ENCODE assay signal across 7 mouse cellular contexts in genomic region chr14:46831295-46831694, GRCm38 (mm10). TPM values are rescaled to one million over a fixed set of nuclear protein-coding genes. Genes with fewer than 3 reads are reported as not detected.
DNase-seq lines count a peak whose midpoint lies in the region; ATAC-seq and TF ChIP-seq lines count a peak whose summit lies in the region.

No protein-coding gene starts in this region.

- H3K9me3 ChIP-seq in ES-E14 (ENCODE audit: control insufficient read depth, insufficient read depth, low read depth, low read length), result peaks cover 3% of the 10 kb centered on the region; the same call in 1 of the 2 replicates
- no peaks in the 10 kb centered on the region for H3K9me3 ChIP-seq in forebrain, postnatal 0 days (ENCODE audit: low read length)
- H3K9me3 ChIP-seq in limb, embryonic 14.5 days (ENCODE audit: control insufficient read depth, low read length), result no peaks in the 10 kb centered on the region
- no peaks in the 10 kb centered on the region for H3K9me3 ChIP-seq in stomach, embryonic 15.5 days

- WGBS in forebrain, postnatal 0 days, result 5% methylated on average over 4 of the region's 4 CpGs
- 5% methylated on average over 4 of the region's 4 CpGs for WGBS in limb, embryonic 14.5 days
- 3% methylated on average over 4 of the region's 4 CpGs for WGBS in stomach, embryonic 15.5 days

- no peaks in the 10 kb centered on the region for H3K4me1 ChIP-seq in ES-E14 (ENCODE audit: control insufficient read depth in 2 of 2, insufficient read depth in 2 of 2, low read length in 2 of 2, poor library complexity in 1 of 2)
- no peaks in the 10 kb centered on the region for H3K4me1 ChIP-seq in forebrain, postnatal 0 days (ENCODE audit: insufficient read depth)
- 0 out of 2 replicates have a peak, but pooled peaks cover 2% of the 10 kb centered on the region for H3K4me1 ChIP-seq in limb, embryonic 14.5 days (ENCODE audit: control insufficient read depth, insufficient read depth, low read length)
- no peaks in the 10 kb centered on the region for H3K4me1 ChIP-seq in stomach, embryonic 15.5 days

- H3K9ac ChIP-seq in ES-E14 (ENCODE audit: insufficient read depth, low read depth, low read length, poor library complexity, severe bottlenecking), result peak overlapping the region; percentile 48; the same call in 1 of the 2 replicates
- peak overlapping the region; percentile 54; the same call in 1 of the 2 replicates for H3K9ac ChIP-seq in forebrain, postnatal 0 days
- peak overlapping the region; percentile 84 for H3K9ac ChIP-seq in limb, embryonic 14.5 days (ENCODE audit: low read depth, low read length, severe bottlenecking)
- no peak overlapping the region for H3K9ac ChIP-seq in stomach, embryonic 15.5 days

- H3K4me3 ChIP-seq in ES-E14 (ENCODE audit: insufficient read depth in 1 of 2, low read depth in 1 of 2, low read length in 2 of 2, poor library complexity in 1 of 2, severe bottlenecking in 1 of 2), result peak overlapping the region; percentile 77 to 82; a peak in 3 of 4 replicates
- H3K4me3 ChIP-seq in forebrain, postnatal 0 days (ENCODE audit: low read depth, low read length), result peak overlapping the region; percentile 74
- peak overlapping the region; percentile 80 for H3K4me3 ChIP-seq in limb, embryonic 14.5 days (replicated peaks; ENCODE audit: low read length)
- peak overlapping the region; percentile 70 for H3K4me3 ChIP-seq in stomach, embryonic 15.5 days (replicated peaks)

- no peaks in the 10 kb centered on the region for H3K27me3 ChIP-seq in forebrain, postnatal 0 days (ENCODE audit: insufficient read depth, low read length)
- no peaks in the 10 kb centered on the region for H3K27me3 ChIP-seq in limb, embryonic 14.5 days (ENCODE audit: control insufficient read depth, insufficient read depth, low read length)
- H3K27me3 ChIP-seq in stomach, embryonic 15.5 days (replicated peaks), result no peaks in the 10 kb centered on the region

- no peak overlapping the region for H3K27ac ChIP-seq in ES-E14 (ENCODE audit: insufficient read depth, low read depth, low read length, poor library complexity, severe bottlenecking)
- no peak overlapping the region for H3K27ac ChIP-seq in forebrain, postnatal 0 days (ENCODE audit: low read depth, low read length)
- no peak overlapping the region for H3K27ac ChIP-seq in limb, embryonic 14.5 days (replicated peaks; ENCODE audit: low read depth, low read length)
- peak overlapping the region; percentile 18 for H3K27ac ChIP-seq in stomach, embryonic 15.5 days

- TF ChIP-seq POLR2A in limb, embryonic 14.5 days (IDR thresholded peaks at IDR 0.05; ENCODE audit: borderline replicate concordance, extremely low read depth, insufficient read depth, insufficient read length), result no peak

- H3K36me3 ChIP-seq in ES-E14 (ENCODE audit: control insufficient read depth, insufficient read depth, low read length, poor library complexity, severe bottlenecking), result no peaks in the 10 kb centered on the region
- no peaks in the 10 kb centered on the region for H3K36me3 ChIP-seq in forebrain, postnatal 0 days (ENCODE audit: insufficient read depth)
- H3K36me3 ChIP-seq in limb, embryonic 14.5 days (ENCODE audit: control insufficient read depth, insufficient read depth, low read length), result no peaks in the 10 kb centered on the region
- no peaks in the 10 kb centered on the region for H3K36me3 ChIP-seq in stomach, embryonic 15.5 days

- no peak for ATAC-seq in forebrain, postnatal 0 days
- no peak for ATAC-seq in limb, embryonic 14.5 days (ENCODE audit: low FRiP score, low read depth)
- ATAC-seq in stomach, embryonic 15.5 days (ENCODE audit: insufficient read depth, low FRiP score, low read depth), result no peak

- peak overlapping the region; percentile 94 for H3K4me2 ChIP-seq in forebrain, postnatal 0 days (ENCODE audit: low read depth)
- H3K4me2 ChIP-seq in limb, embryonic 14.5 days (replicated peaks; ENCODE audit: low read depth, low read length, severe bottlenecking), result peak overlapping the region; percentile 86
- H3K4me2 ChIP-seq in stomach, embryonic 15.5 days, result peak overlapping the region; percentile 77

- in situ Hi-C loops in ES-E14 (cut with MboI; ENCODE audit: low sequenced_read_pairs in 2 of 2, unreplicated experiment in 2 of 2), result no loop called here

- peak; percentile 50 for DNase-seq in CD4-positive helper T cell, adult 2 months (ENCODE audit: low read depth, low spot score)
- DNase-seq in ES-E14 (ENCODE audit: low read depth, low spot score), result no peak
- DNase-seq in forebrain, postnatal 0 days, result peak; percentile 7
- DNase-seq in limb, embryonic 14.5 days (ENCODE audit: low spot score), result no peak
- no peak for DNase-seq in layer of hippocampus, adult 18-20 months (ENCODE audit: low spot score in 2 of 2)
- DNase-seq in left cerebral cortex, adult 8-10 months (ENCODE audit: low spot score in 2 of 2), result no peak

- TF ChIP-seq CTCF in forebrain, postnatal 0 days (IDR thresholded peaks at IDR 0.05; ENCODE audit: low read depth), result no peak

TF ChIP-seq in ES-E14, 5 proteins besides CTCF, POLR2A, EP300 and RAD21:
- TF ChIP-seq CHD2 (IDR thresholded peaks at IDR 0.05; ENCODE audit: low read depth, low read length), result no peak
- TF ChIP-seq HCFC1 (IDR thresholded peaks at IDR 0.05; ENCODE audit: borderline replicate concordance, insufficient read depth, low read length), result no peak
- no peak for TF ChIP-seq ZNF384 (IDR thresholded peaks at IDR 0.05; ENCODE audit: low read depth, low read length)
- no peak for TF ChIP-seq MAFK (IDR thresholded peaks at IDR 0.05; ENCODE audit: insufficient read depth, low read depth, low read length)
- no peak for TF ChIP-seq ZC3H11A (IDR thresholded peaks at IDR 0.05; ENCODE audit: borderline replicate concordance, low read depth, low read length)

RNA-seq across cellular contexts. Expression of gene Cgrrf1, which starts 0.6 kb away (rescaled TPM):
- 6.6 and 10.5 TPM in 2 replicates for total RNA-seq in ES-E14 (2012; rRNA removed)
- total RNA-seq in forebrain, postnatal 0 days (2014; rRNA removed), result 10.5 and 15.6 TPM in 2 replicates
- 14.1 and 16.0 TPM in 2 replicates for polyA plus RNA-seq in forebrain, postnatal 0 days (2015; fragmentation: Nextera tagmentation; extraction: Ambion mirVana)
- polyA plus RNA-seq in limb, embryonic 14.5 days (2012; rRNA removed), result 17.2 and 19.5 TPM in 2 replicates
- 25.2 and 26.7 TPM in 2 replicates for polyA plus RNA-seq in limb, embryonic 14.5 days (2014; fragmentation: Nextera tagmentation; extraction: Ambion mirVana)
- 22.6 and 27.3 TPM in 2 replicates for polyA plus RNA-seq in stomach, embryonic 15.5 days (2015; fragmentation: Nextera tagmentation; extraction: Ambion mirVana)
- total RNA-seq in layer of hippocampus, adult 18-20 months (2021), result 10 to 100 TPM; 21.5 to 23.9 TPM
- 10 to 100 TPM; 31.6 to 38.2 (median 31.9) TPM for total RNA-seq in left cerebral cortex, adult 8-10 months (2022)

RNA-seq across cellular contexts. Expression of gene Gmfb, which starts 9.3 kb away (rescaled TPM):
- 26.9 and 30.4 TPM in 2 replicates for total RNA-seq in ES-E14 (2012; rRNA removed)
- 158 and 240 TPM in 2 replicates for total RNA-seq in forebrain, postnatal 0 days (2014; rRNA removed)
- polyA plus RNA-seq in forebrain, postnatal 0 days (2015; fragmentation: Nextera tagmentation; extraction: Ambion mirVana), result 90.8 and 113 TPM in 2 replicates
- polyA plus RNA-seq in limb, embryonic 14.5 days (2012; rRNA removed), result 42.3 and 45.3 TPM in 2 replicates
- polyA plus RNA-seq in limb, embryonic 14.5 days (2014; fragmentation: Nextera tagmentation; extraction: Ambion mirVana), result 82.1 and 83.9 TPM in 2 replicates
- 48.5 and 51.3 TPM in 2 replicates for polyA plus RNA-seq in stomach, embryonic 15.5 days (2015; fragmentation: Nextera tagmentation; extraction: Ambion mirVana)
- total RNA-seq in layer of hippocampus, adult 18-20 months (2021), result 100 to 1,000 TPM; 149 to 160 TPM
- 100 to 1,000 TPM; 125 to 141 (median 132) TPM for total RNA-seq in left cerebral cortex, adult 8-10 months (2022)

RNA-seq across cellular contexts. Expression of gene Cnih1, which starts 43.1 kb away (rescaled TPM):
- total RNA-seq in ES-E14 (2012; rRNA removed), result 45.0 and 65.4 TPM in 2 replicates
- 94.9 and 101 TPM in 2 replicates for total RNA-seq in forebrain, postnatal 0 days (2014; rRNA removed)
- 167 and 182 TPM in 2 replicates for polyA plus RNA-seq in forebrain, postnatal 0 days (2015; fragmentation: Nextera tagmentation; extraction: Ambion mirVana)
- 104 and 120 TPM in 2 replicates for polyA plus RNA-seq in limb, embryonic 14.5 days (2012; rRNA removed)
- polyA plus RNA-seq in limb, embryonic 14.5 days (2014; fragmentation: Nextera tagmentation; extraction: Ambion mirVana), result 202 and 208 TPM in 2 replicates
- 186 and 187 TPM in 2 replicates for polyA plus RNA-seq in stomach, embryonic 15.5 days (2015; fragmentation: Nextera tagmentation; extraction: Ambion mirVana)
- total RNA-seq in layer of hippocampus, adult 18-20 months (2021), result 10 to 100 TPM; 73.6 to 78.1 TPM
- 10 to 100 TPM; 78.6 to 90.2 (median 83.1) TPM for total RNA-seq in left cerebral cortex, adult 8-10 months (2022)

RNA-seq across cellular contexts. Expression of gene Samd4, which starts 51.4 kb away (rescaled TPM):
- 4.2 and 5.7 TPM in 2 replicates for total RNA-seq in ES-E14 (2012; rRNA removed)
- 12.3 and 15.2 TPM in 2 replicates for total RNA-seq in forebrain, postnatal 0 days (2014; rRNA removed)
- polyA plus RNA-seq in forebrain, postnatal 0 days (2015; fragmentation: Nextera tagmentation; extraction: Ambion mirVana), result 2.5 and 3.5 TPM in 2 replicates
- polyA plus RNA-seq in limb, embryonic 14.5 days (2012; rRNA removed), result 23.9 and 25.8 TPM in 2 replicates
- polyA plus RNA-seq in limb, embryonic 14.5 days (2014; fragmentation: Nextera tagmentation; extraction: Ambion mirVana), result 9.6 and 10.9 TPM in 2 replicates
- 7.1 and 8.0 TPM in 2 replicates for polyA plus RNA-seq in stomach, embryonic 15.5 days (2015; fragmentation: Nextera tagmentation; extraction: Ambion mirVana)
- total RNA-seq in layer of hippocampus, adult 18-20 months (2021), result 10 to 100 TPM; 12.5 to 13.8 TPM
- total RNA-seq in left cerebral cortex, adult 8-10 months (2022), result 10 to 100 TPM; 24.1 to 31.0 (median 26.4) TPM

Comparison
In these comparisons a context has a peak if more than half of its experiments do, and no peak if none do; other contexts are left out.
1. DNase-seq: peak in CD4-positive helper T cell, adult 2 months (single experiment) and forebrain, postnatal 0 days (single experiment); none in ES-E14 (single experiment), limb, embryonic 14.5 days (single experiment), layer of hippocampus, adult 18-20 months (0 of 2) and left cerebral cortex, adult 8-10 months (0 of 2).
2. Peak in every context shown above with its lines, with median percentiles within 50 percentile points of each other: H3K4me3 ChIP-seq and H3K4me2 ChIP-seq.